Mouse (Mus musculus) ES-Bruce4 (cell line): Measurements from ENCODE around the gene AC124502.3. TPM values are rescaled to one million over a fixed set of nuclear protein-coding genes. Genes with fewer than 3 reads are reported as not detected.

ENCODE experiments used
- H3K27ac ChIP-seq: 2 replicates; pipeline ENCODE4 v1.5.1; 2012; ENCODE audit warnings: low read length, inconsistent platforms; ENCODE audit not compliant: insufficient read depth
- H3K27me3 ChIP-seq: 2 replicates; pipeline ENCODE4 v1.6.1; 2012; ENCODE audit warnings: mild to moderate bottlenecking, low read length, inconsistent platforms; ENCODE audit not compliant: control insufficient read depth, poor library complexity, insufficient read depth, severe bottlenecking
- H3K36me3 ChIP-seq: 2 replicates; pipeline ENCODE4 v1.6.1; 2012; ENCODE audit warnings: inconsistent platforms, mild to moderate bottlenecking, low read length, moderate library complexity; ENCODE audit not compliant: control insufficient read depth, poor library complexity, insufficient read depth, severe bottlenecking
- H3K4me1 ChIP-seq: one replicate; pipeline ENCODE4 v1.8.1; 2011; ENCODE audit warnings: low read length; ENCODE audit not compliant: control insufficient read depth, insufficient read depth
- H3K4me3 ChIP-seq: 2 replicates; pipeline ENCODE4 v1.5.1; 2011; ENCODE audit warnings: low read depth, mild to moderate bottlenecking, low read length
- H3K9ac ChIP-seq: 2 replicates; pipeline ENCODE4 v1.6.1; 2012; ENCODE audit warnings: low read depth, mild to moderate bottlenecking, inconsistent platforms; ENCODE audit not compliant: poor library complexity, severe bottlenecking
- H3K9me3 ChIP-seq: replicated peaks from 2 replicates; pipeline ENCODE4 v1.6.1; 2012; ENCODE audit warnings: mild to moderate bottlenecking, low read length, inconsistent platforms; ENCODE audit not compliant: control insufficient read depth, poor library complexity, insufficient read depth, severe bottlenecking
- CTCF ChIP-seq: IDR thresholded peaks from one replicate; pipeline ENCODE4 v1.8.1; 2011; ENCODE audit warnings: low read depth, low read length
- EP300 ChIP-seq: IDR thresholded peaks from 2 replicates; pipeline ENCODE4 v1.6.1; 2011; ENCODE audit warnings: low read depth, low read length; ENCODE audit not compliant: insufficient read depth
- POLR2A ChIP-seq: IDR thresholded peaks from one replicate; pipeline ENCODE4 v1.8.1; 2011; ENCODE audit warnings: low read length; ENCODE audit not compliant: insufficient read depth
- polyA plus RNA-seq: library from polyadenylated mRNA; stranded (reverse); fragments of >200 nt; gene quantifications from 2 replicates; pipeline ENCODE4 v1.2.4, GENCODE M21; 2011; ENCODE audit warnings: low read depth; ENCODE audit not compliant: missing spikeins, insufficient read depth, insufficient read length

Gene AC124502.3
- polyA plus RNA-seq, 1 experiment = not detected

- TF ChIP-seq EP300 (no peak), POLR2A (no peak), CTCF (no peak)
- no peaks in the 10 kb centered on the region for H3K9me3 ChIP-seq
- H3K4me3 ChIP-seq = no peak overlapping the region
- H3K4me1 ChIP-seq = no peaks in the 10 kb centered on the region
- H3K36me3 ChIP-seq = no peaks in the 10 kb centered on the region; the same call in 1 of the 2 replicates
- no peak overlapping the region for H3K27ac ChIP-seq
- no peaks in the 10 kb centered on the region for H3K27me3 ChIP-seq
- H3K9ac ChIP-seq = no peak overlapping the region
Observed at GRCm38 (mm10) chr19:5095887-5096474, 57.3 kb downstream of the AC124502.3 start.

- TF ChIP-seq CTCF (no peak), POLR2A (no peak), EP300 (no peak)
- H3K4me1 ChIP-seq = no peaks in the 10 kb centered on the region
- peak overlapping the region; percentile 74 for H3K4me3 ChIP-seq
- H3K9me3 ChIP-seq = no peaks in the 10 kb centered on the region
- H3K36me3 ChIP-seq = no peaks in the 10 kb centered on the region; the same call in 1 of the 2 replicates
- H3K27me3 ChIP-seq = no peaks in the 10 kb centered on the region
- no peak overlapping the region for H3K27ac ChIP-seq
- H3K9ac ChIP-seq = peak overlapping the region; percentile 88
Observed at GRCm38 (mm10) chr19:5097521-5098362, 59.1 kb downstream of the AC124502.3 start.

GRCm38 (mm10) chr19:5098363-5099143 lies 59.9 kb downstream of the AC124502.3 start, which contains the start of gene Cnih2:
Gene Cnih2, minus strand, starts transcription at chr19:5098521.
- H3K4me1 ChIP-seq = no peaks in the 10 kb centered on the region
- TF ChIP-seq CTCF = no peak

More at GRCm38 (mm10) chr19:5098363-5099143, 59.9 kb downstream of the AC124502.3 start, which contains the start of gene Cnih2:
- H3K9me3 ChIP-seq = no peaks in the 10 kb centered on the region
- H3K4me3 ChIP-seq = peak within 1 kb of the TSS; percentile 74
- no peak within 1 kb of the TSS for H3K27ac ChIP-seq
- H3K9ac ChIP-seq = peak within 1 kb of the TSS; percentile 88
- H3K36me3 ChIP-seq = peaks cover 3% of the 10 kb centered on the region
- H3K27me3 ChIP-seq = no peaks in the 10 kb centered on the region

Other genes starting within 250 kb of the AC124502.3 start
- gene Rbm4, start 245.0 kb upstream of the AC124502.3 start, polyA plus RNA-seq = 67.6 and 72.7 TPM in 2 replicates
- gene Gm21992, start 227.3 kb upstream of the AC124502.3 start, polyA plus RNA-seq = 22.2 and 23.5 TPM in 2 replicates
- gene Rbm14, start 227.3 kb upstream of the AC124502.3 start, polyA plus RNA-seq = 79.2 and 85.2 TPM in 2 replicates
- 36.6 and 37.3 TPM in 2 replicates for gene Ccs, start 199.6 kb upstream of the AC124502.3 start, polyA plus RNA-seq
- 0.27 TPM in 1 of 2 replicates, not detected in the other for gene Ccdc87, start 199.5 kb upstream of the AC124502.3 start, polyA plus RNA-seq
- 13.5 and 13.6 TPM in 2 replicates for gene Ctsf, start 183.8 kb upstream of the AC124502.3 start, polyA plus RNA-seq
- gene Actn3, start 161.0 kb upstream of the AC124502.3 start, polyA plus RNA-seq = 4.5 and 4.8 TPM in 2 replicates
- 8.2 and 10.3 TPM in 2 replicates for gene Zdhhc24, start 160.2 kb upstream of the AC124502.3 start, polyA plus RNA-seq
- 3.9 and 5.3 TPM in 2 replicates for gene Bbs1, start 132.3 kb upstream of the AC124502.3 start, polyA plus RNA-seq
- gene Dpp3, start 110.6 kb upstream of the AC124502.3 start, polyA plus RNA-seq = 129 and 139 TPM in 2 replicates
- gene Peli3, start 95.8 kb upstream of the AC124502.3 start, polyA plus RNA-seq = 2.7 and 3.9 TPM in 2 replicates
- gene Mrpl11, start 76.7 kb upstream of the AC124502.3 start, polyA plus RNA-seq = 126 and 135 TPM in 2 replicates
- 0.24 and 0.27 TPM in 2 replicates for gene Npas4, start 48.6 kb upstream of the AC124502.3 start, polyA plus RNA-seq
- gene Slc29a2, start 15.0 kb upstream of the AC124502.3 start, polyA plus RNA-seq = 16.8 and 18.5 TPM in 2 replicates
- 8.9 and 10.9 TPM in 2 replicates for gene B4gat1, start 65 bp upstream of the AC124502.3 start, polyA plus RNA-seq
- 22.3 and 24.0 TPM in 2 replicates for gene Brms1, start 2.5 kb downstream of the AC124502.3 start, polyA plus RNA-seq
- 19.2 and 22.7 TPM in 2 replicates for gene Rin1, start 11.6 kb downstream of the AC124502.3 start, polyA plus RNA-seq
- gene Cd248, start 29.2 kb downstream of the AC124502.3 start, polyA plus RNA-seq = 3.1 and 3.7 TPM in 2 replicates
- 6.2 and 8.3 TPM in 2 replicates for gene Tmem151a, start 46.6 kb downstream of the AC124502.3 start, polyA plus RNA-seq
- gene Yif1a, start 49.6 kb downstream of the AC124502.3 start, polyA plus RNA-seq = 40.6 and 47.3 TPM in 2 replicates
- 3.3 and 3.7 TPM in 2 replicates for gene Cnih2, start 59.6 kb downstream of the AC124502.3 start, polyA plus RNA-seq
- gene Rab1b, start 68.2 kb downstream of the AC124502.3 start, polyA plus RNA-seq = 70.5 and 75.3 TPM in 2 replicates
- gene Klc2, start 79.7 kb downstream of the AC124502.3 start, polyA plus RNA-seq = 24.5 and 24.7 TPM in 2 replicates
- 18.3 and 22.0 TPM in 2 replicates for gene Pacs1, start 234.2 kb downstream of the AC124502.3 start, polyA plus RNA-seq